Mouse (Mus musculus) subcutaneous adipose tissue, adult 2 months (tissue): ENCODE measurements around the gene Phf23. TPM values are rescaled to one million over a fixed set of nuclear protein-coding genes. Genes with fewer than 3 reads are reported as not detected.

Experiments
- polyA plus RNA-seq: library from polyadenylated mRNA; depleted of rRNA; stranded (reverse); fragments of >200 nt; gene quantifications from 2 replicates; pipeline ENCODE4 v1.2.3, GENCODE M21; 2012; ENCODE audit warnings: low replicate concordance; rRNA removed

Gene Phf23
- 17.1 and 38.9 TPM in 2 replicates for polyA plus RNA-seq

DNA sequence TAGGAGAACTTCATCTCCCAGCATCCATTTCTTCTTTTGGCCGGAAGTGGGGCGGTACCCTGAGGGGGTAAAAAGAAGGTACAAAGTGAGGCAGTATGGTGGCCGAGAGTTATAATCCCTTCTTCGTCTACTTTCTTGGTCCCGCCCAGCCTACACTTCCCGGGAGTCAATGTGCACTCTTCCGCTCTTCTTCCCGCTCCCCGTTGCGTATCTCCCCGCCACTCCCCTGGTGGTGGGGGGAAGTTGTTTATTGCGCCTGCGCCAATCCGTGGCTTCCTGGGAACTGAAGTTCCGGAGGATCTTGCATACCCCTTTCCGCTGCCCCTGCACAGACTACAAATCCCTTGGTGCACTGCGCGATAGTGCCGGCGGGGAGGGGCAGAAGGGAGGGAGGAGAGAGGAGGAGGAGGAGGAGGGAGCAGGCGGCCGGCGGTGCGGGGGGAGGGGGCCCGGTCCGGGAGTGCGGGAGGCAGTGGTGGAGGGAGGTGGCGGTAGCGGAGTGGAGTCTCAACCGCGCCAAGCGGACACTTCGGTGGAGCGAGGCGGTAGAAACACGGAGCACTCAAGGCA lies at the start of gene Phf23:
TSS of gene Phf23 (plus strand) at position 387 of the 570 bp plus-strand sequence.

DNA sequence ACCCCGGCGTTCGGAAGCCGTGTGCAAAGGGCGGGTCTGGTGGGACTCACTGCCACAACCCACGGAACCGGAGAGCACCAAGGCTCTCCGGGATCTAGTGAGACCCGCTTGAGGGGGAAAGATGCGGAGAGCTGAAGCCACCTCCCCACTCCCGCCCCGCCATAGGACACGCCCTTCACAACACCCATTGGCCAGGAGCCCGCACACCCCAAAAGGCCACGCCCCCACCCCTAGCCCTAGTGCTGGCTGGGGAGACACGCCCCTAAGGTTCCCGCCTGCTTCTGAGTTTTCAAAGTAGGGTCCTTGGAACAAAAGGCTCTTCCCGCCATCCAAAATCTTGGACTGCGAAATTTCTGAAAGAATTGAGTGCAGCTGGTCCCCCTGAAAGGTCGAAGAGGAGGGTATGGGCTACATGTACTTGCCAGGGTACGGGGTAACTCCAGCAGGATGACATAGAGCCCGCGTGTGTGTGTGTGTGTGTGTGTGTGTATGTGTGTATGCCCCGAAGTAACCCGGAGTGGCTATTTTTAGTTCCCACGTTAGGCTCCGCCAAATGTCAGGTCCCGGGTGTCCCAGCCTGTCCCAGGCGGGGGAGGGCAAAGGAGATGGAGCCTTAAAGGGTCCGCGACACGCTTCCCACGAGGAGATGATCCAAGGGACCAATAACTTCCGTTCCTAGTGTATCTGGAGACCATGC lies 47.4 kb upstream of the Phf23 start, which contains the start of gene Slc2a4:
TSS of gene Slc2a4 (minus strand) at position 123 of the 697 bp plus-strand sequence.

DNA sequence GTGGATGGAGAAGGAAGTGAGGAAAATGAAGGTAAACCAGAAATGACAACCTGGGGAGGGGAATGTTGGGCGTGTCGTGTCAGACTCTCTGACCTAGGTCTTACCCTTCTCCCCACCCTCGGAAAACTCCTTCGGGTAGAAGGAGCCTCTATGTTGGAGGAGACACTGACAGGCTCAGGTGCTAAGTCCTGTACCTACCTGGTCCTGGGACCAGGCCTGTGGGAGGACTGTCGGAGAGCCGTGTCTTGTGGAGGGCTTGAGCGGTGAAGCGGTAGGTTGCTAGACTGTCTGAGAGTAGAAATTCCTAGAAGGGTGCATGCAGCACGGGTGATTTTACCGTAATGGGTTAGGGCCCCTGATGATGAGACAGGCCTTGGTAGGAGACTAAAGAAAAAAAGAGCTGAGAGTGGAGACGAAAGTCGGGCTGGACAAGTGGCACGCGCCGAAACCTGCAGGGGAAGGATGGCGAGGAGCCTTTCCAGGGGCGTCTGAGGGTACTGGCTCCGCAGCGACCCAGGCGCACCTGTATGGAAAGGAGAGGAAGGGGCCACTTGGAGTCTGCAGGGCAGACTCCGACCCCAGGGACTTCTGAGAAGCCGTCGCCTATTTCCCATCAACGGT lies 30.8 kb upstream of the Phf23 start, which contains the start of gene Cldn7:
TSS of gene Cldn7 (plus strand) at position 130 of the 621 bp plus-strand sequence.

DNA sequence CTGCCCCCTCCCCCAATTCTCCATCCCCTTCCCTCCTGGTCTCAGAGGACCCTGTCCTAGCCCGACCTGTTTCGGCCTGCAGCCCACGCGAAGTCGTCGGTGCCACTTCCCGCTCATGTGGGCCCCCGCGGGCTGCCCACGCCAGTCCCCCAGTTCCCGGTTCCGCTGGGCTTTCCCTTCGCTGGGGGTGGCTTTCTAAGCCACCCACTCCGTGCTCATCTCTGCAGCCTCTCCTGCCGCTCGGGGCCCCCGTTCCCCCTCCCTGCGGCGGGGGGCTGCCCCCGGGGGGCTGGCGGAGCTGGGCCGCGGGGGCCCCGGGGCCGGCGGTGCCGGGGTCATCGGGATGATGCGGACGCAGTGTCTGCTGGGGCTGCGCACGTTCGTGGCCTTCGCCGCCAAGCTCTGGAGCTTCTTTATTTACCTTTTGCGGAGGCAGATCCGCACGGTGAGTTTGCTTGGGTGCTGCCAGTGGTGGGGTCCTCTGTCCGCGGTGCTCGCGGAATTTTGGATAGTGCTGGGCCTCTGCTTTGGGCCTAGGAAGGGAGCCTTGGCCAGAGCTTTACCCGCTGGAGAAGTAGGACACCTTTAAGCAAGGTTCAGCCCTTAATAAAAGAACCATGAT lies 14.3 kb upstream of the Phf23 start, which contains the start of gene Ctdnep1:
TSS of gene Ctdnep1 (plus strand) at position 16 of the 622 bp plus-strand sequence.

DNA sequence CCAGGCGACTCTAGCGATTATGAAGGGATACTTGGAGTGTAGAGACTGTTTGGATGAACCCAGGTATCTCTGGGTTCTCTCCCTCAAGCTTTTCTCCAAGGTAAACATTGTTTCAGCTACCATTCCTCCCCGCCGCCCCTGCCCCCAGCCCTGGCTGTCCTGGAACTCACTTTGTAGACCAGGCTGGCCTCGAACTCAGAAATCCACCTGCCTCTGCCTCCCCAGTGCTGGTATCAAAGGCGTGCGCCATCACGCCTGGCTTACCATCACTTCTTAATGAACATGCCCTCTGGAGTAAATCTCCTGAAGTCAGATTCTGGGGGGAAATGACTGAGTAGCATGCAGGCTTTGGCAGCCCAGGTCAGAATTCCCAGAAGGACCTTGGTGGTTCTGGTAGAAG lies 13.4 kb upstream of the Phf23 start, which contains the start of gene Elp5:
TSS of gene Elp5 (minus strand) at position 293 of the 400 bp plus-strand sequence.

DNA sequence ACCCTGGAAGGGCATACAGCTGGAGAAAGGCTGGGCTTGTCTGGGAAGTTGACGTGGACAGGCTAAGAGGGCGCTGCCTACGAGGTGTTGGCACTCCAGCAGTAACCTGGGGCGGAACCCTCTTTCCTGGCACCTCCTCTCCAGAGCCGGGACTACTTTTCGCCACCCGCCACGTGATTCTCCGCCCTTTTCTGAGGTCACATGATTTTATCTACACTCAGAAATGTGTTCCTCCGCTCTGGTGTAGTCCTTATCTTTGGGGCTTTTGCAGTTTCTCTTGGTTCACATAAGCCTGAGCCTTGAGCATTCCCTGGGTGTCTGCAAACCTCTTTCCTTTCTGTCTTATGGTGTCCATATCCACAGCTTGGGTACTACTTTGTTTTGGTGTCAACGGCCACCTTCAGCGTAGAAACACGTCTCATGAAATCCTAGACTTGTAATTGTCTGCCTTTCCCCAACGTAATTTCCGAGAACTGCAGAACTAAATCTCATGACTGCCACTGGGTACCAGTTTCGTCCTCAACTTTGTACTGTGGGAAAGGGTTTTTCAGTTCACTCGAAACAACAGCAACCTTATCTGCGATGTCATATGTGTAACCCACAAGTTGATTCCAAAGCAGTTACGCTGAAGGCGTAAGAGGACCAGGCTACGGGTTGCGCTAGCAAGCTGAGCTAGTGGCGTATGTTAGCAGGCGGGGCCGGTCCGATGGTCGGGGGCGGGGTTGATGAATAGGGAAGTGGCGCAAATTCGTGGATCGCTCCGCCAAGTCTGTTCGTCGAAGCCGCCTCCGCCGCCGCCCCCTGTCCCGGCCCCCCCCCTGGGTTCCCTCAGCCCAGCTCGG lies 4.5 kb upstream of the Phf23 start, which contains the start of gene Gabarap:
TSS of gene Gabarap (plus strand) at position 294 of the 842 bp plus-strand sequence.

DNA sequence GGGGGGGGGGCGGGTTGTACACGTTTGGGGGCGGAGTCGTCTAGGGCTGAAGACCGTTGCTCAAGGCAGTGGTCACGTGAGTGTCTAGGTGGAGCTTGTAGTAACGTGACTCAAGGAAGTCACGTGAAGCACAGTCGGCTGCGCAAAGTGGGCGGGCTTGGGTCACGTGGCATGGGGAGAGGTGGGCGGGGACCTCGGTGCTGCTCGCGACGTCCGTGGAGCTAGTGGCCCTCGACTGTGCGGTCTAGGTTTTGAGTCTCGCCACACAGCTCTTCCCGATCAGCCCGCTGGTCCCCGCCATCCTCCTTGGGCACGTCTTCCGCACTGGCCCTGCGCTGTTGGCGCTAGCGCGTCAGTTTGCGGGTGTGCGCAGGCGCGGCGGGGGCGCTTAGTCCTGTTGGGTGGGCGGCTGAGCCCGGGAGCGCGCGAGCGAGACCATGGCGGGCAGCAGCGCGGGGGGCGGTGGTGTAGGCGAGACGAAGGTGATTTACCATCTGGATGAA lies 4.9 kb downstream of the Phf23 start, which contains the start of gene Dvl2:
TSS of gene Dvl2 (plus strand) at position 200 of the 503 bp plus-strand sequence.

DNA sequence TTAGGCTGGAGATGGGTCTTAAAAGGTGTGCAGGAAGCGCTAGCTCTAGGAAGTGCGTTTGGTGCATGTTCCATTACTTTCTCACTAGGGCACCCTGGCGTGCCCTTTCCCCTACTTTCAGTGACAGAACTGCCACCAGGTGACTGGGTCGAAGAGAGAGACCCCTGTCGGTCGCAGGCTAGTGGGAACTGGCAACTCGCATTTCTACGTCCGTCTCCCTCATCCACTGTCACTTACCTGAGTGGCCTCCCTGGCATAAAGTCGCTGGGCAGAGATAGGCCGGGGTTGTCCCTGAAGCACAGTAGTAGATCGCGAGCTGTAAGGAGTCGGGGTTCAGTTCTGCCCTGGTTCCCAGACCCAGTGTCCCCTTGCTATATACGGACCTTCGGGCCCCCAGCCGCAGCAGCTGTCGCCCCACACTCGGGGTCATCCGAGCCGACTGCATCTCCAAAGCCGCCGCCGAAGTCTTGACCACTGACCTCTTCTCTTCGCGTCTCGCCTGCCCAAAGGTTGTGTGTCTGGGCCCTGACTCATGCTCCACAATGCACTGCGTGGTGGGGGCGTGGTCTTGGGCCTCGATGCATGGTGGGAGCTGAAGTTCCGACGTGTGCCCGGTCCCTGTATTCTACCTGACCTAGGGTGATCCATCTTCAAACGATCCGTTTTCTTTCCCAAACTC lies 19.4 kb downstream of the Phf23 start, which contains the start of gene Acadvl:
TSS of gene Acadvl (minus strand) at position 532 of the 679 bp plus-strand sequence.

DNA sequence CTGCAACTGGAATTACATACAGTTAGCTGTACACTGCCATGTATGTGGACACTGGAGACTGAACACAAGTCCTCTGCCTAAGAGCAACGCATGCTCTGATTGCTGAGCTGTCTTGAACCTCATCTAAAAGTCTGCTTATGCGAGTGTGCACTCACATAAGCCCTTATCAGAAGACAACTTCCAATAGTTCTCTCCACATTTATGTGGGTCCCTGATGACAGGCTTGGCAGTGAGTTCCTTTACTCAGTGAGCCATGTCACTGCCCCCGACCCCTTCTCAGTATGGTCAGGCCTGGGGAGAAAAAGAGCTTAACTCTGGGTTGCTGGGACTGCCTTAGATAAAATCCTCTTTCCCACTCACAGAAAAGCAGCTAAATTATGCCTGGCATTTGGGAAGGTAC lies 21.1 kb downstream of the Phf23 start, which contains the start of gene Dlg4:
TSS of gene Dlg4 (plus strand) at position 274 of the 400 bp plus-strand sequence.

Other genes with a start within 250 kb of the Phf23 start
- 15.1 and 47.7 TPM in 2 replicates for gene Polr2a, start 237.1 kb upstream of the Phf23 start, polyA plus RNA-seq
- gene Slc35g3, start 233.8 kb upstream of the Phf23 start, polyA plus RNA-seq, result 0.10 and 0.21 TPM in 2 replicates
- gene Zbtb4, start 229.9 kb upstream of the Phf23 start, polyA plus RNA-seq, result 44.2 and 58.0 TPM in 2 replicates
- 15.3 and 30.1 TPM in 2 replicates for gene Chrnb1, start 199.8 kb upstream of the Phf23 start, polyA plus RNA-seq
- 9.8 and 16.7 TPM in 2 replicates for gene Fgf11, start 193.9 kb upstream of the Phf23 start, polyA plus RNA-seq
- gene Tmem102, start 190.2 kb upstream of the Phf23 start, polyA plus RNA-seq, result 0.16 and 7.0 TPM in 2 replicates
- gene Gm39566, start 180.5 kb upstream of the Phf23 start, polyA plus RNA-seq, result not detected in 2 replicates
- gene Spem2, start 177.3 kb upstream of the Phf23 start, polyA plus RNA-seq, result not detected in 2 replicates
- gene Spem1, start 173.6 kb upstream of the Phf23 start, polyA plus RNA-seq, result 0.31 TPM in 1 of 2 replicates, not detected in the other
- gene Nlgn2, start 158.0 kb upstream of the Phf23 start, polyA plus RNA-seq, result 21.2 and 76.1 TPM in 2 replicates
- gene Tmem256, start 157.3 kb upstream of the Phf23 start, polyA plus RNA-seq, result 256 and 336 TPM in 2 replicates
- gene Plscr3, start 149.4 kb upstream of the Phf23 start, polyA plus RNA-seq, result 134 and 164 TPM in 2 replicates
- 5.0 and 6.3 TPM in 2 replicates for gene Tnk1, start 137.0 kb upstream of the Phf23 start, polyA plus RNA-seq
- not detected in 2 replicates for gene Tmem95, start 117.8 kb upstream of the Phf23 start, polyA plus RNA-seq
- gene Kctd11, start 114.4 kb upstream of the Phf23 start, polyA plus RNA-seq, result 9.5 and 11.7 TPM in 2 replicates
- 3.5 and 5.1 TPM in 2 replicates for gene Acap1, start 100.2 kb upstream of the Phf23 start, polyA plus RNA-seq
- 0.82 and 2.1 TPM in 2 replicates for gene 2810408A11Rik, start 94.8 kb upstream of the Phf23 start, polyA plus RNA-seq
- 40.1 and 69.0 TPM in 2 replicates for gene Neurl4, start 94.7 kb upstream of the Phf23 start, polyA plus RNA-seq
- 74.4 and 90.7 TPM in 2 replicates for gene Gps2, start 81.9 kb upstream of the Phf23 start, polyA plus RNA-seq
- 533 and 726 TPM in 2 replicates for gene Eif5a, start 73.8 kb upstream of the Phf23 start, polyA plus RNA-seq
- 8.7 and 20.8 TPM in 2 replicates for gene Ybx2, start 60.0 kb upstream of the Phf23 start, polyA plus RNA-seq
- gene Slc2a4, start 47.6 kb upstream of the Phf23 start, polyA plus RNA-seq, result 205 and 344 TPM in 2 replicates
- gene Cldn7, start 31.0 kb upstream of the Phf23 start, polyA plus RNA-seq, result 0.49 and 65.8 TPM in 2 replicates
- gene Ctdnep1, start 14.6 kb upstream of the Phf23 start, polyA plus RNA-seq, result 106 and 148 TPM in 2 replicates
- gene Elp5, start 13.3 kb upstream of the Phf23 start, polyA plus RNA-seq, result 95.6 and 101 TPM in 2 replicates
- gene Gabarap, start 4.6 kb upstream of the Phf23 start, polyA plus RNA-seq, result 566 and 640 TPM in 2 replicates
- gene Dvl2, start 4.8 kb downstream of the Phf23 start, polyA plus RNA-seq, result 9.4 and 27.1 TPM in 2 replicates
- 153 and 251 TPM in 2 replicates for gene Acadvl, start 19.6 kb downstream of the Phf23 start, polyA plus RNA-seq
- 16.9 and 56.2 TPM in 2 replicates for gene Dlg4, start 21.2 kb downstream of the Phf23 start, polyA plus RNA-seq
- 0.13 and 0.24 TPM in 2 replicates for gene Asgr1, start 58.3 kb downstream of the Phf23 start, polyA plus RNA-seq
- 1.3 and 5.5 TPM in 2 replicates for gene Asgr2, start 96.9 kb downstream of the Phf23 start, polyA plus RNA-seq
- 25.4 and 35.8 TPM in 2 replicates for gene Mgl2, start 134.6 kb downstream of the Phf23 start, polyA plus RNA-seq
- 32.3 and 46.6 TPM in 2 replicates for gene Clec10a, start 160.4 kb downstream of the Phf23 start, polyA plus RNA-seq
- 3.5 and 5.8 TPM in 2 replicates for gene Slc16a11, start 217.0 kb downstream of the Phf23 start, polyA plus RNA-seq
- 4.4 and 8.0 TPM in 2 replicates for gene Slc16a13, start 225.3 kb downstream of the Phf23 start, polyA plus RNA-seq
- gene Bcl6b, start 234.0 kb downstream of the Phf23 start, polyA plus RNA-seq, result 15.2 and 24.6 TPM in 2 replicates
- 56.7 and 89.9 TPM in 2 replicates for gene 0610010K14Rik, start 242.1 kb downstream of the Phf23 start, polyA plus RNA-seq
- gene Gm21988, start 244.1 kb downstream of the Phf23 start, polyA plus RNA-seq, result 8.0 and 8.3 TPM in 2 replicates
- gene Rnasek, start 244.1 kb downstream of the Phf23 start, polyA plus RNA-seq, result 223 and 400 TPM in 2 replicates